Mouse (Mus musculus) MN1 (cell line): ENCODE results near the gene Eif2ak3.

ENCODE experiments used
- DNase-seq: peaks from one replicate; pipeline ENCODE4 v3.0.0-alpha.2; 2016; ENCODE audit warnings: low spot score

The Eif2ak3 gene

GRCm38 (mm10) chr6:70903689-70904088 lies 59.4 kb downstream of the Eif2ak3 start:
- no peak for DNase-seq

DNA sequence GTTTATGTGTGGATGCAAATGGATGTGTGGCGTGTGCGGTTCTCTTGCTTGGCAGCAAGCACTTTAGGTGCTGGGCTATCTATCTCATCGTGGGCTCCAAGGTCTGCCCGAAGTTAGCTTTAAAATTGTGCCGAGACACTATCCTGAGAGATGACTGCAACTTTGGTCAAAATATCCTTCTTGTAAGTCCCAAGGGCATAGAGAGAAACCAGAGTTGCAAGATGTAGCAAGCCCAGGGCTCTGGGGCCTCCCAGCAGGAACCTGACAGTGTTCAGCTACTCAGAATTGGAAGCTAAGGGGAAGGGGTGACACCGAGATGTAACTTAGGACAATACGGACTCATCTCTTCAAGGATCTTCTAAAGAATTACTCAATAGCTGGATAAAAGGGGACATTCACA lies 65.3 kb downstream of the Eif2ak3 start:
- DNase-seq = no peak

DNA sequence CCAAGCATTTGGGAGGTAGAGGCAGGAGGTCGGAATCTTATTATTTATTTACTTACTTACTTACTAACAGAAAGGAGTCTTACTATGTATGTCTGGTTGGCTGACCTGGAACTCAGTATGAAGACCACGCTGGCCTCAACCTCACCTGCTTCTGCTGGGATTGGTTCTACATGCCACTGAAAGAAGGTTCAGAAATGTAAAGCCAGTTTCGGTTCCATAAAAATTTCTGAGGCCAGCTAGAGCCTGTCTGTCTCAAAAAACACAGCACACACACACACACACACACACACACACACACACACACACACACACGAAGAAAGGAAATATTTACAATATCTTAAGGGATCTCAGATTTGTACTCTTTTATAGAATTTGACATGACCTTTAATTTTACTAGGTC lies 66.0 kb downstream of the Eif2ak3 start:
- no peak for DNase-seq

DNA sequence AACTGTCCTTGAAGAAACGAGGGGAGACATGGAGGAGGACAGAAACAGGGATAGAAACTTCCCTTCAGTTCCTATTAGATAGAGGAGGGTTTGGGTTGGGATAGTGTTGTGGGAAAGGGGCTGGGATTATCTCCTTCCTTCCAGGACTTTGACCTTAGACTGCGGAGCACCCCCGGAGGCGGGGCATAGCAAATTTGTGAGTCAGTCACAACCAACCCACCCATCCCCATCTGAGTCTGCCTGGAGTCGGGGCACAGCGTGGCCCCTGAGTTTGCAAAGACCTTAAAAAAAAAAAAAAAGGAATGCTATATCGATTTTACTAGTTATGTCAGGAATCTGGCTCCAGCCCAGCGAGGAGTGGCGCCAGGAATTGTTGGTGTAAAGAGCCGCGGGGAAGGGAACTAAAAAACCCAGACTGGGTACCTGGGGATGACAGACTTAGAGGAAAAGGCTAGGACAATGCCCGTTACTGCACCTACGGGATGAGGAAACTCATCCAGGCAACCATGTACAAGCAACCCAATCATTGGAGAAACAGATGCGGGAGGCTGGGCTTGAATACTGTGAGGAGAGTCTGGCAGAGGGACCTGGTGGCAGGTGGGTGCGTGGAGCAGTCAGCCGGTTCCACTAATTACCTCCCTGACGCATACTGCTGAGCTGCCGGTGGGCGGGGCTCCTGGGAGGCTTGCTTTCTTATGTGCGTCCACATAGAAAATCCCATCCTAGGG lies 67.5 kb downstream of the Eif2ak3 start:
- no peak for DNase-seq

DNA sequence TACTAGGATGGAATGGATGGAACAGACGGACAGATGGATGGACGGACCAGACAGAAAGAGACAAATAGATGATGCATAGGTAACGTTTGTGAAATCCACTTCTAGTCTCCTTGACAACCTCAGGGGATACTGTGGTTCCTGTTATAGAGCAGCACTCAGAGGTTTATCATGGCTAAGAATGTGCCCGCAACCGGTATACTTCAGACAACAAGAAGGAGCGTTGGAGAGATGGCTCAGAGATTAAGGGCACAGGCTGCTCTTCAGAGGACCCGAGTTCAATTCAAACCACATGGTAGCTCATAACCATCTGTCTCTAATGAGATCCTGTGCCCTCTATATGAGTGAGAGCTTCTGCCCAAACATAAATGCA lies 68.1 kb downstream of the Eif2ak3 start:
- DNase-seq = no peak

GRCm38 (mm10) chr6:70918827-70919226 lies 74.5 kb downstream of the Eif2ak3 start, which contains the start of gene Tex37:
TSS of gene Tex37 (minus strand) at chr6:70918927.
- DNase-seq = no peak

DNA sequence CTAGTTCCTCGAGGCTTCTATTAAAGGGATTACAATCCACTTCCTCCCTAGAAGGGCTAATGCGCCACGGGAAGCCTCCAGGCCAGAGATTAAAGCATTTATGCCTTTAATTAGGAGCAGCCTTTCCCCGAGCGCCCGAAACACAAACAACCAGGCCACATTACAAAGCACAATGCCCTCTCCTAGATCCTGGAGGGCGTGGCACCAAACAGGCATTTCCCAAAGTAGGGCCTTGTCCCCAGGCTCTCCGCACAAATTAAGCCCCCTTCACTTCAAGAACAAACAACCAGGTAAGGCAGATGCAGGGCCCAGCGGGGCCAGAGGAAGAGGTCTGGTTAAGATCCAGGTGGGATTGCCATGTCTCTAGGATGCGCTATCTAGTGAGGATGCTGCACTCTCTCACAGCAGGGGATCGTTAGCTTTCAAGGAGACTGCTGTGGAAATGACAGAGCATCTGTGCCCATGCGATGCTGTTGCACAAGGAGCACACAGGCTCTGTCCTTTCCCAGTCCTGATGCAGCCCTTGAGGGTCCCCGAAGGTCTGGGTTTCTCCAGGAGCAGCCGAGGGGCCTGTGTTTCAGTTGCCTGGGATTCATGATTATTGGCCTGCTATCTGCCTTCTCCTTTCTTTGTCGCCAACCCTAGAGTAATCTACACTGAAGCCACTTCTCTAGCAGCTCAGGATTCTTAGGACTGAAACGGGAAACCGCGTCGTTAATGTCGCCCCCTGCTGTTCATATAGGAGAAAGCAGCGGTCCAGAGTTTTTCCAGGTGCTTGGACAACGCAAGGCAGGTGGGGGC lies 77.2 kb downstream of the Eif2ak3 start:
- peak; percentile 55 for DNase-seq

DNA sequence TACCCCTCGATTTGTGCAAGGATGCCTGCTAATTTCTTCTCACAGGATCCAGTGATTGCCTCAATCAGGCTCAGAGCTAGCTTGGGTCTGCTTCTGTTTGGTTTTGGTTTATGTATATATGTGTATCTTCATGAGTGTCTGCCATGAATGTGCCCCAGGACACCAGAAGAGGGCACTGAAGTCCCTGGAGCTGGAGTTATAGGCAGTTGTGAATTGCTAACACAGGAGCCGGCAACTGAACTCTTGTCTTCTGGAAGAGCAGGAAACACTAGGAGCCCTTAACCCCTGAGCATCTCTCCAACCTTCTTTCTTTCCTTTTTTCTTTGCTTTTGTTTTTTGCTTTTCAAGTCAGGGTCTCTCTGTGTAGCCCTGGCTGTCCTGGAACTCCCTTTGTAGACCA lies 87.5 kb downstream of the Eif2ak3 start:
- no peak for DNase-seq

DNA sequence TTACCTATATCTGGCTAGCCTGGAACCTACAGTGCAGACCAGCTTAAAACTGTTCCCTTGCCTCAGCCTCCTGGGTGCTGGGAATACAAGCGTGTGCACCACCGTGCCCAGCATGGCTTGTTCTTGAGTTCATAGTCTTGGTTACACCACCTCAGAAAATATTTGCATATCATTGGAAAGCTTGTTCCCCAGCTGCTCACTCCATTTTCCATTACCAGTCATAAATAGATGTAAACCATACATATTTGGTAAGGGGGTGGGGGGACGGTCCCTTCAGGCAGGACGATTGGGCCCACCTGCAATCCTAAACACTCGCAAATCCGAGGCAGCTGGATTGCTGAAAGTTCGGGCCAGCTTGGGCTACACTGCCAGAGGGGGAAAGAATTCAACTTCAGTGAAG lies 109.0 kb downstream of the Eif2ak3 start:
- no peak for DNase-seq

DNA sequence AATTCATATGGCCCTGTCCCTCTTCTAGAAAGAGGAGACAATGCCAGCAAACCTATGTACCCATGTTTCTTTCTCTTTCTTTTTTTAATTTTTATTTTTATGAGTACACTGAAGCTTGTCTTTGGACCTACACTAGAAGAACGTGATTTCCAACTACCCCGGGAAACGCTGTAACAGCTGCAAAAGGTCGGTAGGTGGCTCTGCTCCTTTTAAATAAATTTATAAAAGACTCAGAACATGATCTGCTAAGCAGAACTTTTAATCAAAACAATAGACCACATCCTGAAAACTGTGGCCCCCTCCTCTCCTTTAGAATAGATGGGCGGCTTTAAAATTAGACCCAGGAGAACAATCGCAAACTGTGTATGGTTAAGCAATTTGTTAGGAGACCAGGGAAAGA lies 109.7 kb downstream of the Eif2ak3 start:
- peak; percentile 8 for DNase-seq
